Mouse (Mus musculus) liver, embryonic 11.5 days (tissue): ENCODE measurements around the gene Cmtm6. TPM values are rescaled to one million over a fixed set of nuclear protein-coding genes. Genes with fewer than 3 reads are reported as not detected.

Experiments
- ATAC-seq: fragments of 200-750 bp; cut with Nextera tagmentation; replicated peaks from 2 replicates; pipeline ENCODE4 v1.8.0; 2017; ENCODE audit warnings: moderate number of reproducible peaks, mild to moderate bottlenecking, moderate TSS enrichment, moderate library complexity; ENCODE audit not compliant: low FRiP score
- DNase-seq: peaks from one replicate; pipeline ENCODE4 v3.0.0-alpha.2; 2017; ENCODE audit warnings: low spot score
- H3K27ac ChIP-seq: fragments of 300-500 bp; sonication (generic); 2 replicates; pipeline ENCODE4 v1.5.1; 2014; ENCODE audit warnings: mild to moderate bottlenecking, low read depth, low read length, control low read depth
- H3K27me3 ChIP-seq: fragments of 300-500 bp; sonication (generic); replicated peaks from 2 replicates; pipeline ENCODE4 v1.6.1; 2014; ENCODE audit warnings: low read length, mixed read lengths; ENCODE audit not compliant: control insufficient read depth, insufficient read depth
- H3K36me3 ChIP-seq: fragments of 300-500 bp; sonication (generic); 2 replicates; pipeline ENCODE4 v1.6.1; 2014; ENCODE audit warnings: mild to moderate bottlenecking, low read length, moderate library complexity, mixed read lengths; ENCODE audit not compliant: control insufficient read depth, insufficient read depth
- H3K4me1 ChIP-seq: fragments of 300-500 bp; sonication (generic); replicated peaks from 2 replicates; pipeline ENCODE4 v1.6.1; 2014; ENCODE audit warnings: low read length, mixed read lengths; ENCODE audit not compliant: control insufficient read depth, insufficient read depth
- H3K4me2 ChIP-seq: fragments of 300-500 bp; sonication (generic); 2 replicates; pipeline ENCODE4 v1.6.1; 2014; ENCODE audit warnings: mild to moderate bottlenecking, control low read depth, moderate library complexity
- H3K4me3 ChIP-seq: fragments of 300-500 bp; sonication (generic); 2 replicates; pipeline ENCODE4 v1.5.1; 2014; ENCODE audit warnings: low read depth, low read length, control low read depth
- H3K9ac ChIP-seq: fragments of 300-500 bp; sonication (generic); 2 replicates; pipeline ENCODE4 v1.6.1; 2014; ENCODE audit warnings: low read depth, low read length, control low read depth
- H3K9me3 ChIP-seq: fragments of 300-500 bp; sonication (generic); 2 replicates; pipeline ENCODE4 v1.6.1; 2016; ENCODE audit warnings: low read length, inconsistent platforms, mixed read lengths; ENCODE audit not compliant: control insufficient read depth
- WGBS: fragments of 180-500 bp; shearing (Covaris S2); extraction: QIAGEN DNeasy Blood & Tissue Kit; methylation state at CpG from one replicate; pipeline ENCODE4 v1.1.7; 2014; 5-methylcytosine and 5-hydroxymethylcytosine counted together
- polyA plus RNA-seq: library from polyadenylated mRNA; unstranded; fragments of >200 nt; fragmentation: Nextera tagmentation; extraction: Ambion mirVana; gene quantifications from 2 replicates; pipeline ENCODE4 v1.2.1, GENCODE M21; 2014

Cmtm6 gene
- polyA plus RNA-seq, 1 experiment from 2014 or later, result 36.6 TPM

DNA sequence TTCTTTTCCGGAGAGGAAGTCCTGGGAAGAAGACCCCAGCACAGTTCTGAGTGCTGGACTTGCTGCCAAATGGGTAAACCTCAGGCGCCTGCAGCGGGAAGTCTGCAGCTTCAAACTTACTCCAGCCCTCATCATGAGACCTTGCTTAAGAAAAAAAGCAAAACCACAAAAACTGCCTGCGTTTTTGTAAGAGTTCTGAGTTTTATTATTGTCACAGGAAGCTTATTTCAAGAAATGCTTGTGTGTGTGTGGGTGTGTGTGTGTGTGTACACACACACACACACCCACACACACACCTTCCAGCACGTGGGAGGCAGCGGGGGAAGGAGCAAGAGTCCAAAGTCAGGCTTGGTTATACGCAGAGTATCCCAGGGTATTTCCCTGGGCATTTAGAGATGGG lies 27.4 kb downstream of the Cmtm6 start:
- Histone ChIP-seq H3K27ac (no peak overlapping the region), H3K9ac (no peak overlapping the region), H3K36me3 (peaks cover 12% of the 10 kb centered on the region; the same call in 1 of the 2 replicates), H3K4me1 (no peaks in the 10 kb centered on the region; the same call in 1 of the 2 replicates), H3K4me3 (no peak overlapping the region), H3K4me2 (no peak overlapping the region), H3K27me3 (no peaks in the 10 kb centered on the region), H3K9me3 (no peaks in the 10 kb centered on the region)
- ATAC-seq (no peak), DNase-seq (no peak)
- 74% methylated on average over 7 of the region's 7 CpGs for WGBS

DNA sequence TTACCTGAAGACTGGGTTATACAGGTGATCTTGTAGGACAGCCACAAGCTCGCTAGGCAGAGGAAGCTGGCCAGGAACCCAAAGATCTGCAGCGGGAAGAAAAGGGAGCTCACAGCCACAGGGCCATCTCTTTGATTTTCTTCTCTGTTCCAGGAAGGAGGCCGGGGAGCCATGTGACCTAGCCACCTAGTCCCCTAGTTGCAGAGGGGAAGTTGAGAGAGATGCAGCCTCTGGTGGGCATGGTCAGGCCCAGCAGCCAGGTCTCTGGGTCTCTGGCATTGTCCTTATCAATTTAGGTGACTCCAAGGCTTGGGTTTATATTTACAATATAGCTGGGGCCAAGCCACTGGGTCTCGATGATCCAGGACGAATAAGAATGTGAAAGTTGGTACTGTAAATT lies 27.9 kb downstream of the Cmtm6 start:
- H3K36me3 ChIP-seq, result peaks cover 12% of the 10 kb centered on the region; the same call in 1 of the 2 replicates

DNA sequence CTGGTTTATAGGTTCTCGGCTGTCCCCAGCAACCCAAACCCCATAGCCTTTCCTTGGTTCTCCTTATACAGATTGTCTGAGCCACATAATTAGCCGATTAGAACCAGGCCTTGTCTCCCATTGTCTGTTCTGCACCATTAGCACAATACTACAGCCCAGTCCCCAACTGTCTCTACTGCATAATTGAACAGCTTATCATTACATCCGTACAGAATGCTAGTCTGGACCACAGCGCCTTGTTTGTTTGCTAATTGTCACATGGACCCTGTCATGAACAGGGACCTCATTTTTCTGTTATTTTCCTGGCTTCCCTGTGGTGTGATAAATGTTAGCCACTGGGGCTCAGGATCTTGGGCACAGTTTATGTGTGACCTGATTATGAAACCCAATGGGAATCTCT lies 29.0 kb downstream of the Cmtm6 start:
- no peak overlapping the region for H3K9ac ChIP-seq

More for the DNA sequence above, 27.9 kb downstream of the Cmtm6 start:
- Histone ChIP-seq H3K9me3 (no peaks in the 10 kb centered on the region), H3K4me2 (no peak overlapping the region), H3K27me3 (no peaks in the 10 kb centered on the region), H3K9ac (no peak overlapping the region), H3K27ac (no peak overlapping the region), H3K4me1 (no peaks in the 10 kb centered on the region), H3K4me3 (no peak overlapping the region)
- ATAC-seq (no peak), DNase-seq (no peak)
- whole genome bisulfite sequencing, result 78% methylated on average over 5 of the region's 5 CpGs

DNA sequence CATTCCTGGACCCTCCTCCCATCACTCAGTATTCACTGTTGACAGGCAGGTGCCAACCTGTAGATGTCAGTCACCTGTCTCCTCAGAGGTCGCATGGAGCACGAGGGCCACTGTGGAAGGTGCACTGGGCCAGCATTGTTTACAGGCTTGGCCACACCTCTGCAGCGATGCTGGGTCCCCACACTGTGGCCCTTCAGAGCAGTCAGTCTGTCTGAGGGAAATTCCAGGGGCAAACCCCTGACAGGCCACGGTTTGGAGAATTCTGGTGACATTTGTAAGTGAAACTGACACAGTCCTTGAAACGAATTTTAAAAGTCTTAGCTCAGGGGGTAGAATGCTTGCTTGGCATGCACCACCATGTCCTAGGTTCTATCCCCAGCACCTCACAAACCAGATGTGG lies 29.4 kb downstream of the Cmtm6 start:
- 80% methylated on average over 5 of the region's 5 CpGs for WGBS
- H3K4me1 ChIP-seq, result no peaks in the 10 kb centered on the region
- no peak overlapping the region for H3K9ac ChIP-seq
- H3K9me3 ChIP-seq, result no peaks in the 10 kb centered on the region
- DNase-seq, result no peak
- H3K4me3 ChIP-seq, result no peak overlapping the region
- H3K27ac ChIP-seq, result no peak overlapping the region
- H3K36me3 ChIP-seq, result peaks cover 10% of the 10 kb centered on the region; the same call in 1 of the 2 replicates
- no peaks in the 10 kb centered on the region for H3K27me3 ChIP-seq
- ATAC-seq, result no peak
- no peak overlapping the region for H3K4me2 ChIP-seq

More for the DNA sequence above, 29.0 kb downstream of the Cmtm6 start:
- H3K4me3 ChIP-seq, result no peak overlapping the region
- WGBS, result 85% methylated on average over 4 of the region's 4 CpGs
- no peak overlapping the region for H3K4me2 ChIP-seq
- no peak overlapping the region for H3K27ac ChIP-seq
- H3K4me1 ChIP-seq, result no peaks in the 10 kb centered on the region
- DNase-seq (no peak), ATAC-seq (no peak)
- H3K9me3 ChIP-seq, result no peaks in the 10 kb centered on the region
- no peaks in the 10 kb centered on the region for H3K27me3 ChIP-seq
- H3K36me3 ChIP-seq, result peaks cover 12% of the 10 kb centered on the region; the same call in 1 of the 2 replicates

DNA sequence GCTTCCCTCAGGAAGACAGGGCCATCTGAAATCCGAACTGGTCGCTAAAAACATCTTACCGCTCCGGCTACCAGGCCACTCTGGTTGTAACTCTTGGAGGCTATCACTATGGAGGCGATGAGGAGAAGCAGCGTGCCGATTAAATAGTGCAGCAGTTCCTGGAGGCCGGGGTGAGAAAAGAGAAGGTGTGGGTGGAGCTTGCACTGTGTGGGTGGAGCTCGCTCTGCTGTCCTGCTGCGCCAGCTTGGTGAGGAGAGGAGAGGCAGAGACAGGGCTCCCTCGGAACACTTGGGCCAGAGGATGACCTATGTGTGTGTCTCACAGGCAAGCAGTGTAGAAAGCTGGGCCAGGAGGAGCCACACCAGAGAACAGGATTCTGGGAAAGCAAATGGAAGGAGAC lies 30.9 kb downstream of the Cmtm6 start:
- Histone ChIP-seq H3K27me3 (no peaks in the 10 kb centered on the region), H3K4me1 (no peaks in the 10 kb centered on the region), H3K9ac (no peak overlapping the region), H3K36me3 (peaks cover 9% of the 10 kb centered on the region; the same call in 1 of the 2 replicates), H3K27ac (no peak overlapping the region), H3K4me2 (no peak overlapping the region), H3K4me3 (no peak overlapping the region), H3K9me3 (no peaks in the 10 kb centered on the region)
- 81% methylated on average over 11 of the region's 11 CpGs for WGBS
- ATAC-seq, result no peak
- DNase-seq, result no peak

DNA sequence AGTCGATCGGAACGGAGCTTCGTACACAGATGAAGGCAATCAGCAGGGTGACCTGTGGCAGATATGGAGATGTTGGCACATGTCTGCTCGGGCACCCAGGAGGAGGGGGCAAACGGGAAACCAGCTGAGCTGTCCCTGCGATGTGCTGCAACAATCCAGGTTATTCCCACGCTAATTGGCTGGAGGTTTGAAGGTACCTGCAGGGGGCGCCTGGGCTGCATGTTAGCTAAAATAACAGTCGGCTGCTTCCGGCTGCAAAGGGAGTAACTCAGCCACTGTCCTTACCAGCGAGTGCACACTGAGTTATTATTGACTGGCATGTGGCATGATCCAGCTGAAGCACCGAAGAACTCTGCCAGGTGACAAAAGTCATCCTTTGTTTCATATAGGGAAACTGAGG lies 32.4 kb downstream of the Cmtm6 start:
- DNase-seq (no peak), ATAC-seq (no peak)
- no peak overlapping the region for H3K9ac ChIP-seq
- no peak overlapping the region for H3K4me2 ChIP-seq
- no peaks in the 10 kb centered on the region; the same call in 1 of the 2 replicates for H3K4me1 ChIP-seq
- H3K27ac ChIP-seq, result no peak overlapping the region
- H3K27me3 ChIP-seq, result no peaks in the 10 kb centered on the region
- H3K4me3 ChIP-seq, result no peak overlapping the region
- H3K9me3 ChIP-seq, result no peaks in the 10 kb centered on the region
- 65% methylated on average over 13 of the region's 13 CpGs for WGBS
- H3K36me3 ChIP-seq, result peaks cover 5% of the 10 kb centered on the region; the same call in 1 of the 2 replicates

DNA sequence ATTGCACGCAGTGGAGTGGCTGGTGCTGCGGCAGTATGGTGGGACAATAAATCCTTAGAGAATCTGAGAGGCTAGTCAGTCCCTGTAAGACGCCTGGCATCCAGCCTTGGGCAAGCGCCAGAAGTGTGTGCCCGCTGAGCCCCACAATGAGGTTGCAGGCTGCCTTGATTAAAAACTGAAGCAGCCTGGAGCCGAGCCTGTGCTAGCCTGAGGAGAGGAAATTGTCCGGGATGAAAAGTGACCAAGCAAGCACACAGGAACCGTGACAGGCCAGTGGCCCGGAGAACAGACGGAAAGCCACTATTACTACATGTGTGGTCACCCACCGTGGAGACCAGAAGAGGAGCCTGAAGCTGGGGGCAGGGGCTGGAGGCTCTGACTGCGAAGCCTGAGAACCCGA lies 36.1 kb downstream of the Cmtm6 start:
- no peaks in the 10 kb centered on the region for H3K27me3 ChIP-seq
- H3K4me1 ChIP-seq, result no peaks in the 10 kb centered on the region; the same call in 1 of the 2 replicates
- ATAC-seq, result no peak
- no peak overlapping the region for H3K27ac ChIP-seq
- H3K9ac ChIP-seq, result no peak overlapping the region
- no peak overlapping the region for H3K4me3 ChIP-seq
- no peak overlapping the region for H3K4me2 ChIP-seq
- peaks cover 13% of the 10 kb centered on the region; the same call in 1 of the 2 replicates for H3K36me3 ChIP-seq
- WGBS, result 79% methylated on average over 13 of the region's 13 CpGs
- no peak for DNase-seq
- no peaks in the 10 kb centered on the region for H3K9me3 ChIP-seq

DNA sequence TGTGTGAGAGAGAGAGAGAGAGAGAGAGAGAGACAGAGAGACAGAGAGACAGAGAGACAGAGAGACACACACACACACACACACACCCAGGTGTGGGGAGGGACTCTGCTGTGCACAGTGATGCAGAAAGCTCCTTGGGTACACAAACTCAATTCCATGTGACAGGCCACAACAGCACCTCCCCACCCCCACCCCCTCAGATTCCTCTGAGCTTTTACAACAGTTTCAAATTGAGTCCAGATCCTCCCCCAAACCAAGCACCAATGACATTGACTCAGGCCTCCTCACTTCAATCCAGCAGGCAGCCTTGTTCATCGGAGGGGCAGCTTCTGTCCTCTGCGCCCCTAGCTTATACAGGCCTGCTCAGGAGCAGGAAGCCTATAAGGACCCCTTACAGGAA lies 36.6 kb downstream of the Cmtm6 start:
- no peak overlapping the region for H3K9ac ChIP-seq
- H3K27ac ChIP-seq, result no peak overlapping the region
- DNase-seq (no peak), ATAC-seq (no peak)
- no peaks in the 10 kb centered on the region; the same call in 1 of the 2 replicates for H3K4me1 ChIP-seq
- peaks cover 17% of the 10 kb centered on the region; the same call in 1 of the 2 replicates for H3K36me3 ChIP-seq
- no peak overlapping the region for H3K4me2 ChIP-seq
- H3K9me3 ChIP-seq, result no peaks in the 10 kb centered on the region
- H3K27me3 ChIP-seq, result no peaks in the 10 kb centered on the region
- WGBS, result 93% methylated on average over 2 of the region's 2 CpGs
- no peak overlapping the region for H3K4me3 ChIP-seq

DNA sequence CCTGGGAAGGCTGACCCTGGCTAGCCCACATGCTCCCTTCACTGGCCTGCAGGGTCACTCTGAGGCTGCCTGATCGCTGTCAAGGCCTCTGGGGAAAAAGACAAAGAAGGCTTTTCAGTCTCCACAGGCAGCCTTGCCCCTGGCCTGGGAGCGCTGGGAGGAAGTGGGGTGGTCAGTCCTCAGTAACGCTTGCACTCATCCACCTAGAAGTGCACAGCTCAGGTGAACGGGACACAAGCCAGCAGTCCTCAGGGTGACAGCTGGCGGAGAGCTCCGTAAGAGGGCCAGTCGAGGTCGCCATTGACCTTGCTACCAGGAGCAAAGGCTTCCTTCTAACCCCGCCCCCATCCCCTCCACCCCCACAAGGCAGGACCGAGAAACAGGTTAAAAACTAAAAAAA lies 37.1 kb downstream of the Cmtm6 start:
- WGBS, result 61% methylated on average over 10 of the region's 10 CpGs
- no peaks in the 10 kb centered on the region; the same call in 1 of the 2 replicates for H3K4me1 ChIP-seq
- H3K4me2 ChIP-seq, result no peak overlapping the region
- H3K4me3 ChIP-seq, result no peak overlapping the region
- H3K9me3 ChIP-seq, result no peaks in the 10 kb centered on the region
- no peak overlapping the region for H3K27ac ChIP-seq
- peaks cover 15% of the 10 kb centered on the region; the same call in 1 of the 2 replicates for H3K36me3 ChIP-seq
- no peak for DNase-seq
- no peak overlapping the region for H3K9ac ChIP-seq
- H3K27me3 ChIP-seq, result no peaks in the 10 kb centered on the region
- no peak for ATAC-seq
